Mouse (Mus musculus) erythroblast, embryonic 14.5 days (primary cell): ENCODE measurements around the gene Gm28038. TPM values are rescaled to one million over a fixed set of nuclear protein-coding genes. Genes with fewer than 3 reads are reported as not detected.

Experiments
- H3K27me3 ChIP-seq: 2 replicates; pipeline ENCODE4 v1.6.1; 2012; ENCODE audit warnings: inconsistent platforms; ENCODE audit not compliant: control insufficient read depth
- H3K36me3 ChIP-seq: 2 replicates; pipeline ENCODE4 v1.6.1; 2012; ENCODE audit warnings: mild to moderate bottlenecking, inconsistent platforms; ENCODE audit not compliant: control insufficient read depth
- H3K4me1 ChIP-seq: 2 replicates; pipeline ENCODE4 v1.6.1; 2012; ENCODE audit warnings: inconsistent platforms; ENCODE audit not compliant: control insufficient read depth
- H3K4me3 ChIP-seq: replicated peaks from 2 replicates; pipeline ENCODE3; 2012; ENCODE audit warnings: moderate library complexity, mild to moderate bottlenecking, inconsistent platforms
- H3K9me3 ChIP-seq: 2 replicates; pipeline ENCODE4 v1.6.1; 2012; ENCODE audit warnings: low read length, inconsistent platforms, mixed read lengths; ENCODE audit not compliant: control insufficient read depth
- GATA1 ChIP-seq: IDR thresholded peaks from 2 replicates; pipeline ENCODE4 v1.6.1; 2012; ENCODE audit warnings: low read length, inconsistent platforms, mixed read lengths
- TAL1 ChIP-seq: IDR thresholded peaks from 3 replicates; pipeline ENCODE4 v1.6.1; 2012; ENCODE audit warnings: low read length, inconsistent platforms, mixed read lengths
- polyA plus RNA-seq: library from polyadenylated mRNA; stranded (reverse); fragments of >175 nt; gene quantifications from 2 replicates; pipeline ENCODE4 v1.2.3, GENCODE M21; 2012

The Gm28038 gene
- polyA plus RNA-seq, 1 experiment = not detected

DNA sequence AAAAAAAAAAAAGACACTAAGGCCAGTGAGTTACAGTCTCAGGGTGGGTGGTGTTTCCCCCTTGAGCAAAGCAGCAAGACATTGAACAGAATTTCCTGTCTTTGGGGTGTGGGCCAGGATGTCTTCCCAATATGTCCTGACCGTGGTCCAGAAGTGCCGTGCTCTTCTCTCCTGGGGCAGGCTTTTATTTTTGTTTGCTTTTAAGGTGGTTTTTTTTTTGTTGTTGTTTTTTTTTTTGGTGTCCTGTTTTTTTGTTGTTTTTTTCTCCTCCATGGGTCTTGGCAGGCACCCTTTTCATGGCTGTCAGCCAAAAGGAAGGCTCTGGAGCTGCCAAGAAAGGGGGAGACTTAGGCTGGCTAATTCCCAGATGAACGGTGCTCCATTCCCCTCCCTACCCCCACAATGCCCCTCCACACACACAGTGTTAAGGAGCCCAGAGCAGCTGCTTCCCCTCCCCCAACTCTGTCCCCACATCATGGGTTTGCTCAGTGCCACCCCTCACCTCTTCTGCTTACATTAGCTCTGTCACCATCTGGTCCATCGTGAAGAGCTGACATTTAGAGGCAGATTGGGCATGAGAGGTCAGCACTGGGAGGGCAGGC lies 17.9 kb upstream of the Gm28038 start:
- H3K27me3 ChIP-seq = no peaks in the 10 kb centered on the region
- no peaks in the 10 kb centered on the region for H3K9me3 ChIP-seq
- H3K4me1 ChIP-seq = peaks cover 14% of the 10 kb centered on the region
- no peak for TF ChIP-seq TAL1
- TF ChIP-seq GATA1 = no peak
- peaks cover 77% of the 10 kb centered on the region for H3K36me3 ChIP-seq
- H3K4me3 ChIP-seq = no peak overlapping the region

DNA sequence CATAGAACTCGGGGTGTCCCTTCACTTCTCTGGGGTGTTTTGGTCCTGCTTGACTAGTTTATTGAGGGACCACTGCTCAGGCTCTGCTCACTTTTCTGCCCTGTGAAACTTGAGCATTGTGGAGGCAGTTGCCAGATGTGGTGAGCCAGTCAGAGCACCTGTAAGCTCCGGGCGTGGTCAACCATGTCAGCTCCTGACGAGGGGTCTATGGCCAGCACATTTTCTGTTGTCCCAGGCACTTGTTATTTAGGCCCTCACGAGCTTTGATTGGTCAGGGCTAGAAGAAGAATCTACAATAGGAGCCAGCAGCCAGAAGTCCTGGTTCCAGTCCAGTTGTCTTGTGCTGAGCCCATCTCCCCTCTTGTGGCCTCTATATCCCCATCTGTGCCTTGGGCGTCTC lies 17.0 kb upstream of the Gm28038 start:
- TF ChIP-seq TAL1 = no peak
- no peak for TF ChIP-seq GATA1
- H3K36me3 ChIP-seq = peaks cover 68% of the 10 kb centered on the region

DNA sequence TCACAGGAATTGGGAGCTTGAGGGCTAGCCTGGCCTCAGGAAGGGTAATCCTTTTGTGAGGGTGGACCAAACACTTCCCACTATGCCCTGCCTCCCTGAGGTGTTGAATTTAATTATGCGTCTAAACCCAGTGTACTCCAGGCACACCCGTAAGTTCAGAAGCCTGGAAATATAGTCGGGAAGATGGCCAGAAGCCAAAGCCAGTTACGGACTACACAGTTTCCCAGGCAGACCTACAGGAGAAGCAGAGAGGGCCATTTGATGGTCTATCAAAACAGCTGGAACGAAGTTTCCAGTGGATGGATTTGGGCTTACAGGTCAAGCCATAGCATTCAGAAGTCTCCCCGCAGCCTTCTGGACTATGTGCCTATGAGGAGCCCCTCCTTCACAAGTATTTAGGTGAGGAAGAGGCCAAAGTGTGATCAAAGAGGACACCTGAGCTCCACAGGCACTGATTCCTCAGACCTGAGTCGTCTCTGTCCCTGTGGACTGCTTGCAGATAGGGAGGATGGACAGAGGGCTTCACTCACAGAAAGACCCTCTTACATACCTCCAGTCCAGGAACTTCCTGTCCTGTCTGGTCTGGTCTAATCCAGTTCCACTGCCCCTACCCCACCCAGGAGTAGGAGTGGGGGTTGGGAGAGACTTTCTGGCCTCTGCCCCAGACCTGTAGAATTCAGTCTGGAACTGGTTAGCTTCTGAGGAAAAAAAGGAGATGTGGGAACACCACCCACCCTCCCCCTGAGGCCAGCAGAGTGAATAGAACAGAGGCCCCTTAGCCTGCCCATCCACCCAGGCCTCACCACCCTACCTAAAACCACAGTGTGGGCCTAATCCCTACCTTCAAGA lies 15.9 kb upstream of the Gm28038 start:
- Histone ChIP-seq H3K27me3 (no peaks in the 10 kb centered on the region), H3K4me1 (peaks cover 12% of the 10 kb centered on the region), H3K9me3 (no peaks in the 10 kb centered on the region), H3K4me3 (no peak overlapping the region), H3K36me3 (peaks cover 58% of the 10 kb centered on the region)
- TF ChIP-seq TAL1 (no peak), GATA1 (no peak)

More for the DNA sequence above, 17.0 kb upstream of the Gm28038 start:
- Histone ChIP-seq H3K4me3 (no peak overlapping the region), H3K27me3 (no peaks in the 10 kb centered on the region), H3K9me3 (no peaks in the 10 kb centered on the region), H3K4me1 (peaks cover 10% of the 10 kb centered on the region)

DNA sequence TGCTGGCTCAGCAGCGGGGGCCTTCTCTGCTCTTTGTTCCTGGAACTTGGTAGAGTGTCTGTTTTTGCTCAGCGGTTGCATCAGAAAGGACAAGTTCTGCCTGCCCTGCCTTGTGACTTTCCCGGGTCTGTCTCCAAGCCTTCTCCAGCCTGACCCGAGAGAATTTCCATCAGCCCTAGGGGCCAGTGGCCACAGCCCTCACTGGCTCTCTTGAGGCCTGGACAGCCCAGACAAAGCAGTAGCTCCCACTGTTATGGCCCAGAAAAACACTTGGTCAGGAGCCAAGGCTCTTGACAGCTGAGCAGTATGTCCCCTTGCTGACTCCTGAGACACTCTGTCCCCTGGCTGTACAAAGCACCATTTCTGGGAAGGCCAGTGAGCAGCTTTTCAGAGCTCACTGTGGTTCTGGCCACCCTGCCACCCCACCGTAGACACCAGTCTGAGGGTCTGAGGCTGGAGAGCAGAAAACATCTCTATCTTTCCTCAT lies 15.0 kb upstream of the Gm28038 start, which contains the start of gene Phyhd1:
TSS of gene Phyhd1 (plus strand) at position 437 of the 487 bp plus-strand sequence.
- peak within 1 kb of the TSS; percentile 27 for H3K4me3 ChIP-seq
- TF ChIP-seq GATA1 (no peak), TAL1 (no peak)
- peaks cover 48% of the 10 kb centered on the region for H3K36me3 ChIP-seq
- no peaks in the 10 kb centered on the region for H3K9me3 ChIP-seq
- H3K4me1 ChIP-seq = peaks cover 12% of the 10 kb centered on the region
- no peaks in the 10 kb centered on the region for H3K27me3 ChIP-seq

DNA sequence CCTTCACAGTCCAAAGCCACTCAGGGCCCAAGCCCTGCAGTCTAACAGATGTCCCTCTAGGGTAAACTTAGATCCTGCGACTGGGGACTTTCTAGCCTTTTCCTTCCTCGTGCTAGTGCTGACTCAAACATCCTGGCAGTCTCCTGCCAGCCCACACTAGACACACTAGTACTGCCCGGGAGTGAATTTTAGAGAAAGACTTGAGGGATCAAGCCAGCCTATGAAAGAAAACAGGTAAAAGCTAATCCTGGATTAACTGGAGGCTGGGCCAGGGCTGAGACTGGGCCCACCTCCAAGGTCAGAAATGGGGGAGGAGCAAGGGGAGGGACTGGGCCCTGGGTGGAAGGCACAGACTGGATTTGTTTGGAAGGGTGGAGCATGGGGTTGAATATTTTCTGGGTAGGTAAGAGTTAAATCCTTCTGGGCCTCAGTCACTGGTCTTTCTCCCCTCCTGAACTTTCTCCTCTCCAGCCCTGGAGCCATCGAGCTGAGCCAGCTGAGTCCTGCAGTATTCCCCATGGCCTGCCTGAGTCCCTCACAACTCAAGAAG lies 14.4 kb upstream of the Gm28038 start:
- H3K4me3 ChIP-seq = peak overlapping the region; percentile 27

DNA sequence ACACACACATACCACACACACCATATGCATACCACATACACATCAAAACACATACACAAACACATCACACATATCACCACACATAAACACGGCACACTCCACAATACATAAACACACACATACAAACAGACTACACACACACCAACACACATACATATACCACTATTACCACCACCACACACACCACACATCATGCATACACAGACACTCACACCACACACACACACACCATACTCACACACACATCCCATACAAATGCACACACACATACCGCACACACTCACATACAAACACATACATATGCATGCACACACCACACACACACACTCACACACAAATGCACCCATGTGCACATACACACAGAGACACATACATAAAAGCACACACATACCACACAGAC lies 13.4 kb upstream of the Gm28038 start:
- H3K27me3 ChIP-seq = no peaks in the 10 kb centered on the region
- TF ChIP-seq GATA1 = no peak
- TF ChIP-seq TAL1 = no peak
- peaks cover 12% of the 10 kb centered on the region for H3K4me1 ChIP-seq
- peaks cover 32% of the 10 kb centered on the region for H3K36me3 ChIP-seq
- H3K4me3 ChIP-seq = no peak overlapping the region
- H3K9me3 ChIP-seq = no peaks in the 10 kb centered on the region

More for the DNA sequence above, 14.4 kb upstream of the Gm28038 start:
- Histone ChIP-seq H3K9me3 (no peaks in the 10 kb centered on the region), H3K4me1 (peaks cover 12% of the 10 kb centered on the region), H3K27me3 (no peaks in the 10 kb centered on the region), H3K36me3 (peaks cover 42% of the 10 kb centered on the region)
- TF ChIP-seq TAL1 (no peak), GATA1 (no peak)

DNA sequence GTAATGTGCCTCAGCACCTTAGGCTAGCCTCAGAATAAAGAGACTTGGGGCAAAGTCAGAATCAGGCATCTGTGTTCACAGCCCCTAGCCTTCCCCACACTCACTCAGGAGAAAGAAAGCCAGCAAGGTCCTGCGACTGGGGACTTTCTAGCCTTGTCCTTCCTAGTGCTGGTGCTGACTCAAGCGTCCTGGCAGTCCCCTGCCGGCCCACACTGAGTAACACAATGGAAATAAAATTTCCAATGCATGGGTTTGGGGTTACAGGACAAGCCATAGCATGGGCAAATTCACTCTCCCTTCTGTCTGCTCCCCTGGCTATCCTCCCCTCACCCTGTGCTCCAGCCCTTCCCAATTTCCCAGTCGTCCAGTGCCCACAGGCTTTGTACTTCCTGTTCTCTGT lies 12.5 kb upstream of the Gm28038 start:
- H3K9me3 ChIP-seq = no peaks in the 10 kb centered on the region
- peaks cover 12% of the 10 kb centered on the region for H3K4me1 ChIP-seq
- no peak overlapping the region for H3K4me3 ChIP-seq
- H3K36me3 ChIP-seq = peaks cover 24% of the 10 kb centered on the region
- TF ChIP-seq TAL1 (no peak), GATA1 (no peak)
- no peaks in the 10 kb centered on the region for H3K27me3 ChIP-seq

DNA sequence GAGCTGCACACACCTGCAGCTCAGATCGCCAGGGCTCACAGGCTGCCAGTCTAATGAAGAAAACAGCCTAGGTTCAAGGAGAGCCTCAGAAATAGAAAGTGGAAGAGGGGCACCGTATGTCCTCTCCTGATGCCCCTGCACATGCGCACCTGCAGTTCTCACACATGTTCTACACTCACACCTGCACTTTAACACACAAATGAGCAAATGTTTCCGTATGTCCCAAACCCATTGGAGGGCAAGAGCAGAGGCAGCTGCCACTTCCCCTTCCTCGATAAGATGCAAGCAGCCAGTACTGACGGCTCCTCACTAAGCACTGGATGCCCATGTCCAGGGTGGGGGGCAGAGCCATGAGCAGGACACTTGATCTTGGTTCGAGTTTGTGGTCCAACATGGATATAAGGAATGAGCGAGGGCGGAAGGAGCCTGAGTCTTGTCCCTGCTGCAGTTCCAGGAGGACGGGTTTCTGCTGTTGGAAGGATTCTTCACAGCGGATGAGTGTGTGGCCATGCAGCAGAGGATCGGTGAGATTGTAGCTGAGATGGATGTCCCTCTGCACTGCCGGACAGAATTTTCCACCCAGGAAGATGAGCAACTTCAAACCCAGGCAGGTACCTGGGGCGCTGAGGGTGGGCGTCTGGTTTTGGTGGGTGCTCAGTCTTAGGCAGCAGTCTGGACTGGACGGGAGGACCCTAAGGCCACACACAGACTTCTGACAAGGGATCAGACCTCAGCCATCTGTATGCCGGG lies 11.4 kb upstream of the Gm28038 start:
- Histone ChIP-seq H3K4me3 (no peak overlapping the region), H3K27me3 (no peaks in the 10 kb centered on the region), H3K4me1 (peaks cover 12% of the 10 kb centered on the region), H3K9me3 (no peaks in the 10 kb centered on the region), H3K36me3 (peaks cover 13% of the 10 kb centered on the region)
- TF ChIP-seq TAL1 (no peak), GATA1 (no peak)

DNA sequence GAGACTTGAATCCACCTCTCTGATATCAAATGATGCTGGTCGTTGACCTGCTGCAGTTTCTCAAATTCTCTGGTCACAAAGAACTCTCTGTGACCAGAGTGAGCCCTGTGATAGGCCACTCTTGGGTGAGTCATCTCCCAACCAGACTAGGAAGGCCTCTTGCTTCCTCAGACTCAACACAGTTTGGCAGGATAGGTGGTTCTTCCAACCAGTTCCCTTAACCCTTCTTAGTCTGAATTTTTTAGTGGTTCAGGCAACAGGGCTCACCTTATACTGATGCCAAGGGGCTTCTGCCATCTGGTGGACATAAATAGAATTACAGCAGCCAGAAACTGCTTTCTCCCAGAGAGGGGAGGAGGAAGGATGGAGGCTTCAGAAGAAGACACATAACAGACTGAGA lies 10.7 kb upstream of the Gm28038 start:
- peaks cover 6% of the 10 kb centered on the region for H3K36me3 ChIP-seq
- TF ChIP-seq TAL1 (no peak), GATA1 (no peak)

More for the DNA sequence above, 10.7 kb upstream of the Gm28038 start:
- no peak overlapping the region for H3K4me3 ChIP-seq
- no peaks in the 10 kb centered on the region for H3K27me3 ChIP-seq
- H3K9me3 ChIP-seq = no peaks in the 10 kb centered on the region
- peaks cover 12% of the 10 kb centered on the region for H3K4me1 ChIP-seq
